Mouse (Mus musculus) MEL (cell line): Measurements from ENCODE around the gene Lsm7. TPM values are rescaled to one million over a fixed set of nuclear protein-coding genes. Genes with fewer than 3 reads are reported as not detected.
A peak's percentile ranks its signal among the peaks of the same experiment; 100 is the strongest.

Experiments
- DNase-seq: peaks from one replicate; pipeline ENCODE4 v3.0.0; 2011; ENCODE audit warnings: low read depth, low spot score
- H3K27ac ChIP-seq: 2 replicates; pipeline ENCODE4 v1.5.1; 2012; ENCODE audit warnings: low read depth, mild to moderate bottlenecking, control low read depth, low read length, moderate library complexity; ENCODE audit not compliant: control insufficient read depth
- H3K27me3 ChIP-seq, 2 experiments: fragments of 150-350 bp in 1 of 2; sonication (generic) in 1 of 2; 2 replicates each; pipeline ENCODE4 v1.6.1; 2012; ENCODE audit warnings: low read length in 2 of 2, mild to moderate bottlenecking in 2 of 2, improper control_type of control experiment in 1 of 2, moderate library complexity in 1 of 2; ENCODE audit not compliant: insufficient read depth in 2 of 2, control insufficient read depth in 1 of 2
- H3K36me3 ChIP-seq, 2 experiments: 2 replicates each; pipeline ENCODE4 v1.6.1; 2012 to 2014; ENCODE audit warnings: low read length in 2 of 2, improper control_type of control experiment in 1 of 2, inconsistent platforms in 1 of 2, mild to moderate bottlenecking in 1 of 2; ENCODE audit not compliant: insufficient read depth in 2 of 2, control insufficient read depth in 1 of 2
- H3K4me1 ChIP-seq, 2 experiments: fragments of 150-350 bp in 1 of 2; sonication (generic) in 1 of 2; 2 replicates each; pipeline ENCODE4 v1.6.1; 2012; ENCODE audit warnings: low read length in 2 of 2, improper control_type of control experiment in 1 of 2, mild to moderate bottlenecking in 1 of 2; ENCODE audit not compliant: insufficient read depth in 2 of 2, control insufficient read depth in 1 of 2
- H3K4me3 ChIP-seq, 2 experiments: fragments of 150-350 bp in 1 of 2; sonication (generic) in 1 of 2; 2 replicates each; pipeline ENCODE4 v1.5.1; 2012; ENCODE audit warnings: low read depth in 2 of 2, low read length in 2 of 2, mild to moderate bottlenecking in 2 of 2, moderate library complexity in 2 of 2, control low read depth in 1 of 2, improper control_type of control experiment in 1 of 2; ENCODE audit not compliant: control insufficient read depth in 1 of 2, insufficient read depth in 1 of 2
- H3K79me2 ChIP-seq: 2 replicates; pipeline ENCODE4 v1.6.1; 2012; ENCODE audit warnings: mild to moderate bottlenecking, low read length, moderate library complexity; ENCODE audit not compliant: control insufficient read depth, poor library complexity, insufficient read depth
- H3K9ac ChIP-seq: 2 replicates; pipeline ENCODE4 v1.6.1; 2012; ENCODE audit warnings: low read depth, mild to moderate bottlenecking, control low read depth, low read length, moderate library complexity; ENCODE audit not compliant: control insufficient read depth, poor library complexity, severe bottlenecking
- H3K9me3 ChIP-seq: fragments of 150-350 bp; sonication (generic); replicated peaks from 2 replicates; pipeline ENCODE4 v1.6.1; 2012; ENCODE audit warnings: mild to moderate bottlenecking, low read length, improper control_type of control experiment, moderate library complexity; ENCODE audit not compliant: insufficient read depth
- CHD1 ChIP-seq: IDR thresholded peaks from 2 replicates; pipeline ENCODE4 v1.6.1; 2012; ENCODE audit warnings: low read depth, mild to moderate bottlenecking, inconsistent platforms, low read length, improper control_type of control experiment
- CTCF ChIP-seq, 3 experiments: IDR thresholded peaks in 2 of 3; conservative IDR thresholded peaks in 1 of 3; 2 replicates each; pipeline ENCODE4 v1.5.1; 2011 to 2012; ENCODE audit warnings: low read length in 3 of 3, low read depth in 2 of 3, mild to moderate bottlenecking in 2 of 3, improper control_type of control experiment in 1 of 3, inconsistent platforms in 1 of 3, mixed read lengths in 1 of 3, moderate library complexity in 1 of 3; ENCODE audit not compliant: control insufficient read depth in 1 of 3, insufficient read depth in 1 of 3, poor library complexity in 1 of 3, severe bottlenecking in 1 of 3
- ELF1 ChIP-seq: IDR thresholded peaks from 2 replicates; pipeline ENCODE4 v1.6.1; 2014; ENCODE audit warnings: low read depth, mild to moderate bottlenecking, inconsistent platforms, low read length, improper control_type of control experiment, moderate library complexity
- ETS1 ChIP-seq: IDR thresholded peaks from 2 replicates; pipeline ENCODE4 v1.6.1; 2012; ENCODE audit warnings: low read depth, mild to moderate bottlenecking, inconsistent platforms, low read length, improper control_type of control experiment, moderate library complexity
- GABPA ChIP-seq: IDR thresholded peaks from 2 replicates; pipeline ENCODE4 v1.6.1; 2012; ENCODE audit warnings: low read depth, mild to moderate bottlenecking, inconsistent platforms, low read length, improper control_type of control experiment, moderate library complexity
- GATA1 ChIP-seq: IDR thresholded peaks from 2 replicates; pipeline ENCODE4 v1.6.1; 2011; ENCODE audit warnings: low read depth, low read length, improper control_type of control experiment
- HCFC1 ChIP-seq: IDR thresholded peaks from 2 replicates; pipeline ENCODE4 v1.6.1; 2012; ENCODE audit warnings: low read depth, mild to moderate bottlenecking, inconsistent platforms, low read length, improper control_type of control experiment, moderate library complexity
- JUND ChIP-seq: IDR thresholded peaks from 2 replicates; pipeline ENCODE4 v1.6.1; 2011; ENCODE audit warnings: low read depth, mild to moderate bottlenecking, improper control_type of control experiment, low read length
- KAT2A ChIP-seq: conservative IDR thresholded peaks from 2 replicates; pipeline ENCODE4 v1.6.1; 2012; ENCODE audit warnings: low read depth, low read length, improper control_type of control experiment, inconsistent platforms
- MAFK ChIP-seq: IDR thresholded peaks from 2 replicates; pipeline ENCODE4 v1.6.1; 2011; ENCODE audit warnings: low read depth, mild to moderate bottlenecking, low read length, improper control_type of control experiment, borderline replicate concordance
- MAX ChIP-seq: IDR thresholded peaks from 2 replicates; pipeline ENCODE4 v1.6.1; 2011; ENCODE audit warnings: low read length, improper control_type of control experiment
- MAZ ChIP-seq: IDR thresholded peaks from 2 replicates; pipeline ENCODE4 v1.6.1; 2012; ENCODE audit warnings: low read depth, mild to moderate bottlenecking, inconsistent platforms, low read length, improper control_type of control experiment
- MEF2A ChIP-seq: IDR thresholded peaks from 2 replicates; pipeline ENCODE4 v1.6.1; 2014; ENCODE audit warnings: low read depth, mild to moderate bottlenecking, inconsistent platforms, low read length, improper control_type of control experiment; ENCODE audit not compliant: poor library complexity, insufficient replicate concordance, severe bottlenecking; ENCODE audit errors: extremely low read depth
- MXI1 ChIP-seq: IDR thresholded peaks from 2 replicates; pipeline ENCODE4 v1.6.1; 2011; ENCODE audit warnings: mild to moderate bottlenecking, low read depth, low read length, improper control_type of control experiment
- MYC ChIP-seq: IDR thresholded peaks from 2 replicates; pipeline ENCODE4 v1.6.1; 2011; ENCODE audit warnings: low read depth, mild to moderate bottlenecking, low read length, improper control_type of control experiment, moderate library complexity
- POLR2A ChIP-seq, 2 experiments: IDR thresholded peaks; 2 replicates each; pipeline ENCODE4 v1.6.1; 2011 to 2012; ENCODE audit warnings: low read length in 2 of 2, mild to moderate bottlenecking in 2 of 2, control low read depth in 1 of 2, improper control_type of control experiment in 1 of 2, low read depth in 1 of 2, moderate library complexity in 1 of 2; ENCODE audit not compliant: control insufficient read depth in 1 of 2, insufficient read depth in 1 of 2, poor library complexity in 1 of 2
- POLR2AphosphoS2 ChIP-seq: IDR thresholded peaks from 2 replicates; pipeline ENCODE4 v1.6.1; 2011; ENCODE audit warnings: low read length, improper control_type of control experiment
- RCOR1 ChIP-seq: IDR thresholded peaks from 2 replicates; pipeline ENCODE4 v1.6.1; 2012; ENCODE audit warnings: low read depth, mild to moderate bottlenecking, inconsistent platforms, low read length, improper control_type of control experiment
- SIN3A ChIP-seq: IDR thresholded peaks from 2 replicates; pipeline ENCODE4 v1.6.1; 2012; ENCODE audit warnings: low read length, improper control_type of control experiment, inconsistent platforms
- TAL1 ChIP-seq: IDR thresholded peaks from 2 replicates; pipeline ENCODE4 v1.6.1; 2012; ENCODE audit warnings: mild to moderate bottlenecking, inconsistent platforms, low read length, moderate library complexity, mixed read lengths
- TCF12 ChIP-seq: IDR thresholded peaks from 2 replicates; pipeline ENCODE4 v1.6.1; 2014; ENCODE audit warnings: low read depth, mild to moderate bottlenecking, inconsistent platforms, low read length, improper control_type of control experiment, moderate library complexity
- UBTF ChIP-seq: IDR thresholded peaks from 2 replicates; pipeline ENCODE4 v1.6.1; 2012; ENCODE audit warnings: low read depth, mild to moderate bottlenecking, inconsistent platforms, low read length, improper control_type of control experiment, moderate library complexity, borderline replicate concordance; ENCODE audit not compliant: insufficient read depth
- USF1 ChIP-seq: IDR thresholded peaks from 2 replicates; pipeline ENCODE4 v1.6.1; 2014; ENCODE audit warnings: low read depth, mild to moderate bottlenecking, inconsistent platforms, low read length, improper control_type of control experiment, moderate library complexity
- USF2 ChIP-seq, 2 experiments: IDR thresholded peaks; 2 replicates each; pipeline ENCODE4 v1.6.1; 2011 to 2012; ENCODE audit warnings: improper control_type of control experiment in 2 of 2, low read length in 2 of 2, borderline replicate concordance in 1 of 2, inconsistent platforms in 1 of 2, low read depth in 1 of 2, mild to moderate bottlenecking in 1 of 2; ENCODE audit not compliant: insufficient read depth in 1 of 2
- ZNF384 ChIP-seq: IDR thresholded peaks from 2 replicates; pipeline ENCODE4 v1.6.1; 2012; ENCODE audit warnings: low read depth, mild to moderate bottlenecking, inconsistent platforms, low read length, improper control_type of control experiment
- polyA plus RNA-seq, 2 experiments: library from polyadenylated mRNA; stranded (reverse) in 1 of 2; unstranded in 1 of 2; fragments of >175 nt in 1 of 2; fragments of >200 nt in 1 of 2; gene quantifications; 2 replicates each; pipeline versions ENCODE4 v1.2.1 to v1.2.4; 2012; ENCODE audit warnings: low replicate concordance in 2 of 2, low read depth in 1 of 2; ENCODE audit not compliant: insufficient read length in 2 of 2, insufficient read depth in 1 of 2, missing spikeins in 1 of 2
- total RNA-seq: library from RNA; depleted of rRNA; stranded (reverse); fragments of 300-350 nt; gene quantifications from 2 replicates; pipeline ENCODE4 v1.2.3, GENCODE M21; 2012

The Lsm7 gene
- total and polyA plus RNA-seq, 3 experiments: 246 to 637 TPM; not detected in 1

- Histone ChIP-seq H3K79me2 (peaks cover 64% of the 10 kb centered on the region), H3K27me3 (no peaks in the 10 kb centered on the region), H3K4me3 (peak overlapping the region; percentile 90 to 98), H3K36me3 (peaks cover 2 to 31% of the 10 kb centered on the region in 2 experiments; a peak in 2 of 4 replicates), H3K27ac (peak overlapping the region; percentile 37), H3K9me3 (no peaks in the 10 kb centered on the region), H3K9ac (peak overlapping the region; percentile 83), H3K4me1 (peaks cover 19 to 43% of the 10 kb centered on the region in 2 experiments)
- TF ChIP-seq MEF2A: no peak
- no peak for TF ChIP-seq TCF12
- TF ChIP-seq MYC: peak; percentile 84
- no peak for TF ChIP-seq TAL1
- no peak for TF ChIP-seq ELF1
- TF ChIP-seq KAT2A: no peak
- peak; percentile 90 for TF ChIP-seq MAX
- peak; percentile 85 for TF ChIP-seq MXI1
- no peak for TF ChIP-seq GABPA
- no peak for TF ChIP-seq POLR2A (IDR thresholded peaks at IDR 0.05; ENCODE audit: control insufficient read depth in 1 of 2, insufficient read depth in 1 of 2, low read depth in 1 of 2, low read length in 2 of 2, poor library complexity in 1 of 2)
- 0 out of 2 replicates have a peak, but pooled peaks have one; percentile 45 for TF ChIP-seq UBTF
- no peak for TF ChIP-seq POLR2AphosphoS2
- no peak for TF ChIP-seq ZNF384
- no peak for TF ChIP-seq JUND
- no peak for TF ChIP-seq SIN3A
- TF ChIP-seq ETS1: no peak
- TF ChIP-seq USF2 (IDR thresholded peaks at IDR 0.05; ENCODE audit: borderline replicate concordance in 1 of 2, insufficient read depth in 1 of 2, low read depth in 1 of 2, low read length in 2 of 2): no peak
- TF ChIP-seq USF1: peak; percentile 25; the same call in 1 of the 2 replicates
- TF ChIP-seq CTCF (IDR thresholded peaks at IDR 0.05 in 2 of 3, conservative IDR thresholded peaks at IDR 0.05 in 1 of 3; ENCODE audit: control insufficient read depth in 1 of 3, insufficient read depth in 1 of 3, low read depth in 2 of 3, low read length in 3 of 3, poor library complexity in 1 of 3, severe bottlenecking in 1 of 3): peak in 1 of 3 experiments; percentile 17; a peak in 1 of 6 replicates
- no peak for TF ChIP-seq HCFC1
- DNase-seq: peak; percentile 74
Observed at GRCm38 (mm10) chr10:80856267-80856666, 1.3 kb upstream of the Lsm7 start.

GRCm38 (mm10) chr10:80855749-80856073 lies 702 bp upstream of the Lsm7 start:
- Histone ChIP-seq H3K4me3 (peak overlapping the region; percentile 90 to 98), H3K4me1 (peaks cover 19 to 43% of the 10 kb centered on the region in 2 experiments)
- peak; percentile 59 for DNase-seq

More at GRCm38 (mm10) chr10:80855749-80856073, 702 bp upstream of the Lsm7 start:
- Histone ChIP-seq H3K27ac (peak overlapping the region; percentile 37), H3K9me3 (no peaks in the 10 kb centered on the region), H3K27me3 (no peaks in the 10 kb centered on the region), H3K36me3 (peaks cover 2 to 31% of the 10 kb centered on the region in 2 experiments; a peak in 2 of 4 replicates), H3K9ac (peak overlapping the region; percentile 83), H3K79me2 (peaks cover 64% of the 10 kb centered on the region)
- no peak for TF ChIP-seq GATA1
- TF ChIP-seq CTCF (IDR thresholded peaks at IDR 0.05 in 2 of 3, conservative IDR thresholded peaks at IDR 0.05 in 1 of 3; ENCODE audit: control insufficient read depth in 1 of 3, insufficient read depth in 1 of 3, low read depth in 2 of 3, low read length in 3 of 3, poor library complexity in 1 of 3, severe bottlenecking in 1 of 3): no peak
- no peak for TF ChIP-seq GABPA
- TF ChIP-seq SIN3A: 0 out of 2 replicates have a peak, but pooled peaks have one; percentile 41
- no peak for TF ChIP-seq RCOR1
- TF ChIP-seq ETS1: no peak
- no peak for TF ChIP-seq ELF1
- 0 out of 2 replicates have a peak, but pooled peaks have one; percentile 67 for TF ChIP-seq CHD1
- TF ChIP-seq USF1: no peak
- TF ChIP-seq MYC: no peak
- no peak for TF ChIP-seq TAL1
- TF ChIP-seq MAZ: no peak
- TF ChIP-seq ZNF384: no peak
- TF ChIP-seq TCF12: no peak
- TF ChIP-seq MAFK: no peak
- TF ChIP-seq POLR2A (IDR thresholded peaks at IDR 0.05; ENCODE audit: control insufficient read depth in 1 of 2, insufficient read depth in 1 of 2, low read depth in 1 of 2, low read length in 2 of 2, poor library complexity in 1 of 2): no peak
- no peak for TF ChIP-seq UBTF
